Mouse (Mus musculus) MEL (cell line): ENCODE measurements at regions not wholly inside any gene's neighbourhood (a gene's known extent, or its start where the extent isn't known, plus 50 kb on each side); places are given as distances from the start of the nearest gene placed in this dataset.

Experiments used
- DNase-seq: peaks from one replicate; pipeline ENCODE4 v3.0.0; 2011; ENCODE audit warnings: low read depth, low spot score
- H3K27ac ChIP-seq: 2 replicates; pipeline ENCODE4 v1.5.1; 2012; ENCODE audit warnings: low read depth, mild to moderate bottlenecking, control low read depth, low read length, moderate library complexity; ENCODE audit not compliant: control insufficient read depth
- H3K27me3 ChIP-seq, 2 experiments: fragments of 150-350 bp in 1 of 2; sonication (generic) in 1 of 2; 2 replicates each; pipeline ENCODE4 v1.6.1; 2012; ENCODE audit warnings: low read length in 2 of 2, mild to moderate bottlenecking in 2 of 2, improper control_type of control experiment in 1 of 2, moderate library complexity in 1 of 2; ENCODE audit not compliant: insufficient read depth in 2 of 2, control insufficient read depth in 1 of 2
- H3K36me3 ChIP-seq, 2 experiments: 2 replicates each; pipeline ENCODE4 v1.6.1; 2012 to 2014; ENCODE audit warnings: low read length in 2 of 2, improper control_type of control experiment in 1 of 2, inconsistent platforms in 1 of 2, mild to moderate bottlenecking in 1 of 2; ENCODE audit not compliant: insufficient read depth in 2 of 2, control insufficient read depth in 1 of 2
- H3K4me1 ChIP-seq, 2 experiments: fragments of 150-350 bp in 1 of 2; sonication (generic) in 1 of 2; 2 replicates each; pipeline ENCODE4 v1.6.1; 2012; ENCODE audit warnings: low read length in 2 of 2, improper control_type of control experiment in 1 of 2, mild to moderate bottlenecking in 1 of 2; ENCODE audit not compliant: insufficient read depth in 2 of 2, control insufficient read depth in 1 of 2
- H3K4me3 ChIP-seq, 2 experiments: fragments of 150-350 bp in 1 of 2; sonication (generic) in 1 of 2; 2 replicates each; pipeline ENCODE4 v1.5.1; 2012; ENCODE audit warnings: low read depth in 2 of 2, low read length in 2 of 2, mild to moderate bottlenecking in 2 of 2, moderate library complexity in 2 of 2, control low read depth in 1 of 2, improper control_type of control experiment in 1 of 2; ENCODE audit not compliant: control insufficient read depth in 1 of 2, insufficient read depth in 1 of 2
- H3K79me2 ChIP-seq: 2 replicates; pipeline ENCODE4 v1.6.1; 2012; ENCODE audit warnings: mild to moderate bottlenecking, low read length, moderate library complexity; ENCODE audit not compliant: control insufficient read depth, poor library complexity, insufficient read depth
- H3K9ac ChIP-seq: 2 replicates; pipeline ENCODE4 v1.6.1; 2012; ENCODE audit warnings: low read depth, mild to moderate bottlenecking, control low read depth, low read length, moderate library complexity; ENCODE audit not compliant: control insufficient read depth, poor library complexity, severe bottlenecking
- H3K9me3 ChIP-seq: fragments of 150-350 bp; sonication (generic); replicated peaks from 2 replicates; pipeline ENCODE4 v1.6.1; 2012; ENCODE audit warnings: mild to moderate bottlenecking, low read length, improper control_type of control experiment, moderate library complexity; ENCODE audit not compliant: insufficient read depth
- CHD1 ChIP-seq: IDR thresholded peaks from 2 replicates; pipeline ENCODE4 v1.6.1; 2012; ENCODE audit warnings: low read depth, mild to moderate bottlenecking, inconsistent platforms, low read length, improper control_type of control experiment
- CHD2 ChIP-seq: IDR thresholded peaks from 2 replicates; pipeline ENCODE4 v1.6.1; 2011; ENCODE audit warnings: low read length, improper control_type of control experiment
- ELF1 ChIP-seq: IDR thresholded peaks from 2 replicates; pipeline ENCODE4 v1.6.1; 2014; ENCODE audit warnings: low read depth, mild to moderate bottlenecking, inconsistent platforms, low read length, improper control_type of control experiment, moderate library complexity
- ETS1 ChIP-seq: IDR thresholded peaks from 2 replicates; pipeline ENCODE4 v1.6.1; 2012; ENCODE audit warnings: low read depth, mild to moderate bottlenecking, inconsistent platforms, low read length, improper control_type of control experiment, moderate library complexity
- KAT2A ChIP-seq: conservative IDR thresholded peaks from 2 replicates; pipeline ENCODE4 v1.6.1; 2012; ENCODE audit warnings: low read depth, low read length, improper control_type of control experiment, inconsistent platforms
- MAX ChIP-seq: IDR thresholded peaks from 2 replicates; pipeline ENCODE4 v1.6.1; 2011; ENCODE audit warnings: low read length, improper control_type of control experiment
- MAZ ChIP-seq: IDR thresholded peaks from 2 replicates; pipeline ENCODE4 v1.6.1; 2012; ENCODE audit warnings: low read depth, mild to moderate bottlenecking, inconsistent platforms, low read length, improper control_type of control experiment
- MEF2A ChIP-seq: IDR thresholded peaks from 2 replicates; pipeline ENCODE4 v1.6.1; 2014; ENCODE audit warnings: low read depth, mild to moderate bottlenecking, inconsistent platforms, low read length, improper control_type of control experiment; ENCODE audit not compliant: poor library complexity, insufficient replicate concordance, severe bottlenecking; ENCODE audit errors: extremely low read depth
- NELFE ChIP-seq: IDR thresholded peaks from 2 replicates; pipeline ENCODE4 v1.6.1; 2011; ENCODE audit warnings: low read depth, low read length, improper control_type of control experiment
- POLR2A ChIP-seq, 2 experiments: IDR thresholded peaks; 2 replicates each; pipeline ENCODE4 v1.6.1; 2011 to 2012; ENCODE audit warnings: low read length in 2 of 2, mild to moderate bottlenecking in 2 of 2, control low read depth in 1 of 2, improper control_type of control experiment in 1 of 2, low read depth in 1 of 2, moderate library complexity in 1 of 2; ENCODE audit not compliant: control insufficient read depth in 1 of 2, insufficient read depth in 1 of 2, poor library complexity in 1 of 2
- POLR2AphosphoS5 ChIP-seq: IDR thresholded peaks from 2 replicates; pipeline ENCODE4 v1.6.1; 2012; ENCODE audit warnings: low read depth, borderline replicate concordance, mild to moderate bottlenecking, inconsistent platforms, low read length, moderate library complexity, mixed read lengths
- RAD21 ChIP-seq: IDR thresholded peaks from 2 replicates; pipeline ENCODE4 v1.6.1; 2011; ENCODE audit warnings: mild to moderate bottlenecking, low read depth, low read length, improper control_type of control experiment
- SIN3A ChIP-seq: IDR thresholded peaks from 2 replicates; pipeline ENCODE4 v1.6.1; 2012; ENCODE audit warnings: low read length, improper control_type of control experiment, inconsistent platforms
- SMC3 ChIP-seq: IDR thresholded peaks from 2 replicates; pipeline ENCODE4 v1.6.1; 2011; ENCODE audit warnings: low read depth, low read length, improper control_type of control experiment
- TAL1 ChIP-seq: IDR thresholded peaks from 2 replicates; pipeline ENCODE4 v1.6.1; 2012; ENCODE audit warnings: mild to moderate bottlenecking, inconsistent platforms, low read length, moderate library complexity, mixed read lengths
- TBP ChIP-seq: IDR thresholded peaks from 2 replicates; pipeline ENCODE4 v1.8.0; 2011; ENCODE audit warnings: low read depth, low read length, improper control_type of control experiment
- TCF12 ChIP-seq: IDR thresholded peaks from 2 replicates; pipeline ENCODE4 v1.6.1; 2014; ENCODE audit warnings: low read depth, mild to moderate bottlenecking, inconsistent platforms, low read length, improper control_type of control experiment, moderate library complexity
- UBTF ChIP-seq: IDR thresholded peaks from 2 replicates; pipeline ENCODE4 v1.6.1; 2012; ENCODE audit warnings: low read depth, mild to moderate bottlenecking, inconsistent platforms, low read length, improper control_type of control experiment, moderate library complexity, borderline replicate concordance; ENCODE audit not compliant: insufficient read depth
- USF2 ChIP-seq, 2 experiments: IDR thresholded peaks; 2 replicates each; pipeline ENCODE4 v1.6.1; 2011 to 2012; ENCODE audit warnings: improper control_type of control experiment in 2 of 2, low read length in 2 of 2, borderline replicate concordance in 1 of 2, inconsistent platforms in 1 of 2, low read depth in 1 of 2, mild to moderate bottlenecking in 1 of 2; ENCODE audit not compliant: insufficient read depth in 1 of 2
- ZC3H11A ChIP-seq: IDR thresholded peaks from 2 replicates; pipeline ENCODE4 v1.6.1; 2012; ENCODE audit warnings: low read depth, mild to moderate bottlenecking, inconsistent platforms, low read length, improper control_type of control experiment
- ZKSCAN1 ChIP-seq: IDR thresholded peaks from 2 replicates; pipeline ENCODE4 v1.6.1; 2012; ENCODE audit warnings: low read depth, mild to moderate bottlenecking, inconsistent platforms, low read length, improper control_type of control experiment, moderate library complexity
- ZNF384 ChIP-seq: IDR thresholded peaks from 2 replicates; pipeline ENCODE4 v1.6.1; 2012; ENCODE audit warnings: low read depth, mild to moderate bottlenecking, inconsistent platforms, low read length, improper control_type of control experiment

DNA sequence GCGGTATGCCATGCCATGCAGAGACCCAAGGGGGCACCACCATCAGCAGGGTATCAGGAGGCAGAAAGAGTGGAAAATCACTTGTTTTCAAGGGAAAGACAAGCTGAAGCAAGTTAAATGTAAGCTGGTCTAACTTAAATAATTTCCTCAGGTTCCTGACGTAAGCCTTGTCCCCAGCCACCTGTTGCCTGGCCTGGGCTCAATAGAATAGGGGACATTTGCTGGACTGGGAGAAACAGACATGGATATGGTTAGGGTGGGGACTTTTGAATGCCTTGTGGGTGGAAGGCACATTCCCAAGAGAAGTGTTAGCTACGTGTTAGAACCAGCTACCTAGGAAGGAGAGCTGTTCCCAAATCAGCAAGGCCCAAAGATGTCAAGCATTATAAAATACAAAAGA is 100.6 kb upstream of the Sh3bp4 start:
- Histone ChIP-seq H3K9me3 (no peaks in the 10 kb centered on the region), H3K27ac (no peak overlapping the region), H3K4me1 (no peaks in the 10 kb centered on the region), H3K4me3 (no peak overlapping the region), H3K36me3 (no peaks in the 10 kb centered on the region), H3K9ac (no peak overlapping the region), H3K79me2 (no peaks in the 10 kb centered on the region), H3K27me3 (no peaks in the 10 kb centered on the region)
- no peak for DNase-seq
- TF ChIP-seq ETS1 (no peak), USF2 (IDR thresholded peaks at IDR 0.05; ENCODE audit: borderline replicate concordance in 1 of 2, insufficient read depth in 1 of 2, low read depth in 1 of 2, low read length in 2 of 2) (no peak)

DNA sequence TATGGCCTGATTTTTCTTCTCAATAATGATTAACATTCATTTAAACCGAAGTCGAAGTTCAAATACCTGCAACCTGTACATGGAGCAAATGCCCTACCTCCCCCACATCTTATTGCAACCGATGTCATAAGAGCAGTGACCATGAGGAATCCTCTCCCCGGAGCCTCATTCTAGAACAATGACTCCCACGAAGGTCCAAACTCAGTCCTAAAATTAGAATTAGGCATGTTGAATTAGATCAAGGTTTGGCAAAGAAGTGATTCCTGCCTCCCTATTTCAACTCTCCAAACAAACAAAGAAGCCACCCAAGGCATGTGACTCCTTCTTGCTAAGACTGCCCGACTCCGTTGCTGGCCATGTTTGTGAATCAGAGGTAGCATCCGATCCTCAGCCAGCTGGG is 94.1 kb upstream of the Sh3bp4 start:
- Histone ChIP-seq H3K27me3 (no peaks in the 10 kb centered on the region), H3K27ac (no peak overlapping the region), H3K9ac (no peak overlapping the region), H3K9me3 (no peaks in the 10 kb centered on the region), H3K79me2 (no peaks in the 10 kb centered on the region), H3K36me3 (no peaks in the 10 kb centered on the region), H3K4me1 (no peaks in the 10 kb centered on the region), H3K4me3 (no peak overlapping the region)
- TF ChIP-seq POLR2AphosphoS5 (no peak), MEF2A (no peak), ZKSCAN1 (no peak), UBTF (no peak), MAX (no peak), TAL1 (no peak), RAD21 (no peak), ZNF384 (no peak), SMC3 (no peak), CHD2 (no peak), CHD1 (no peak), ELF1 (no peak), SIN3A (no peak), KAT2A (no peak), ZC3H11A (no peak), TBP (no peak), NELFE (no peak), TCF12 (no peak), POLR2A (IDR thresholded peaks at IDR 0.05; ENCODE audit: control insufficient read depth in 1 of 2, insufficient read depth in 1 of 2, low read depth in 1 of 2, low read length in 2 of 2, poor library complexity in 1 of 2) (no peak), MAZ (no peak)
- DNase-seq: no peak
